Mouse (Mus musculus): ENCODE measurements at regions not wholly inside any gene's neighbourhood (a gene's known extent, or its start where the extent isn't known, plus 50 kb on each side); places are given as distances from the start of the nearest gene placed in this dataset.
A peak's percentile ranks its signal among the peaks of the same experiment; 100 is the strongest.

- no peak for TF ChIP-seq CTCF (IDR thresholded peaks at IDR 0.05; ENCODE audit: extremely low read depth, insufficient read depth, low read length)
- TF ChIP-seq POLR2A (IDR thresholded peaks at IDR 0.05; ENCODE audit: extremely low read depth, insufficient read depth, low read length), result no peak
- no peak overlapping the region for H3K4me3 ChIP-seq (ENCODE audit: insufficient read depth, low read length)
- H3K27ac ChIP-seq (ENCODE audit: insufficient read depth, low read length), result no peak overlapping the region
- H3K4me1 ChIP-seq (ENCODE audit: control insufficient read depth, insufficient read depth, low read length), result no peaks in the 10 kb centered on the region
Observed at GRCm38 (mm10) chr2:174880659-174881058, 120.2 kb downstream of the Edn3 start.

GRCm38 (mm10) chr2:174884232-174885225 is 124.1 kb downstream of the Edn3 start:
- no peak overlapping the region for H3K27ac ChIP-seq (ENCODE audit: insufficient read depth, low read length)
- TF ChIP-seq POLR2A (IDR thresholded peaks at IDR 0.05; ENCODE audit: extremely low read depth, insufficient read depth, low read length) (no peak), CTCF (IDR thresholded peaks at IDR 0.05; ENCODE audit: extremely low read depth, insufficient read depth, low read length) (no peak)
- H3K4me3 ChIP-seq (ENCODE audit: insufficient read depth, low read length), result no peak overlapping the region
- no peaks in the 10 kb centered on the region for H3K4me1 ChIP-seq (ENCODE audit: control insufficient read depth, insufficient read depth, low read length)

GRCm38 (mm10) chr2:174892658-174893057 is 117.4 kb upstream of the Gm14444 start:
- Histone ChIP-seq H3K4me1 (ENCODE audit: control insufficient read depth, insufficient read depth, low read length) (no peaks in the 10 kb centered on the region), H3K4me3 (ENCODE audit: insufficient read depth, low read length) (no peak overlapping the region), H3K27ac (ENCODE audit: insufficient read depth, low read length) (no peak overlapping the region)
- TF ChIP-seq CTCF (IDR thresholded peaks at IDR 0.05; ENCODE audit: extremely low read depth, insufficient read depth, low read length), result no peak
- TF ChIP-seq POLR2A (IDR thresholded peaks at IDR 0.05; ENCODE audit: extremely low read depth, insufficient read depth, low read length), result no peak

GRCm38 (mm10) chr2:174897424-174897823 is 112.6 kb upstream of the Gm14444 start:
- TF ChIP-seq CTCF (IDR thresholded peaks at IDR 0.05; ENCODE audit: extremely low read depth, insufficient read depth, low read length) (no peak), POLR2A (IDR thresholded peaks at IDR 0.05; ENCODE audit: extremely low read depth, insufficient read depth, low read length) (no peak)
- H3K4me3 ChIP-seq (ENCODE audit: insufficient read depth, low read length), result no peak overlapping the region
- no peaks in the 10 kb centered on the region for H3K4me1 ChIP-seq (ENCODE audit: control insufficient read depth, insufficient read depth, low read length)
- no peak overlapping the region for H3K27ac ChIP-seq (ENCODE audit: insufficient read depth, low read length)

GRCm38 (mm10) chr2:174899940-174900670 is 109.9 kb upstream of the Gm14444 start:
- no peak overlapping the region for H3K27ac ChIP-seq (ENCODE audit: insufficient read depth, low read length)
- TF ChIP-seq POLR2A (IDR thresholded peaks at IDR 0.05; ENCODE audit: extremely low read depth, insufficient read depth, low read length) (no peak), CTCF (IDR thresholded peaks at IDR 0.05; ENCODE audit: extremely low read depth, insufficient read depth, low read length) (no peak)
- no peaks in the 10 kb centered on the region for H3K4me1 ChIP-seq (ENCODE audit: control insufficient read depth, insufficient read depth, low read length)
- H3K4me3 ChIP-seq (ENCODE audit: insufficient read depth, low read length), result no peak overlapping the region

- H3K4me3 ChIP-seq (ENCODE audit: insufficient read depth, low read length), result no peak overlapping the region
- TF ChIP-seq CTCF (IDR thresholded peaks at IDR 0.05; ENCODE audit: extremely low read depth, insufficient read depth, low read length) (peak; percentile 70; the same call in 1 of the 2 replicates), POLR2A (IDR thresholded peaks at IDR 0.05; ENCODE audit: extremely low read depth, insufficient read depth, low read length) (no peak)
- no peaks in the 10 kb centered on the region for H3K4me1 ChIP-seq (ENCODE audit: control insufficient read depth, insufficient read depth, low read length)
- H3K27ac ChIP-seq (ENCODE audit: insufficient read depth, low read length), result no peak overlapping the region
Observed at GRCm38 (mm10) chr2:174900671-174900991, 109.4 kb upstream of the Gm14444 start.

GRCm38 (mm10) chr2:174901801-174902200 is 108.2 kb upstream of the Gm14444 start:
- Histone ChIP-seq H3K4me3 (ENCODE audit: insufficient read depth, low read length) (no peak overlapping the region), H3K27ac (ENCODE audit: insufficient read depth, low read length) (no peak overlapping the region), H3K4me1 (ENCODE audit: control insufficient read depth, insufficient read depth, low read length) (no peaks in the 10 kb centered on the region)
- TF ChIP-seq CTCF (IDR thresholded peaks at IDR 0.05; ENCODE audit: extremely low read depth, insufficient read depth, low read length), result no peak
- TF ChIP-seq POLR2A (IDR thresholded peaks at IDR 0.05; ENCODE audit: extremely low read depth, insufficient read depth, low read length), result no peak

- TF ChIP-seq POLR2A (IDR thresholded peaks at IDR 0.05; ENCODE audit: extremely low read depth, insufficient read depth, low read length), result no peak
- no peak for TF ChIP-seq CTCF (IDR thresholded peaks at IDR 0.05; ENCODE audit: extremely low read depth, insufficient read depth, low read length)
- Histone ChIP-seq H3K4me3 (ENCODE audit: insufficient read depth, low read length) (no peak overlapping the region), H3K27ac (ENCODE audit: insufficient read depth, low read length) (no peak overlapping the region), H3K4me1 (ENCODE audit: control insufficient read depth, insufficient read depth, low read length) (no peaks in the 10 kb centered on the region)
Observed at GRCm38 (mm10) chr2:174903627-174904026, 106.4 kb upstream of the Gm14444 start.

- Histone ChIP-seq H3K27ac (ENCODE audit: insufficient read depth, low read length) (no peak overlapping the region), H3K4me3 (ENCODE audit: insufficient read depth, low read length) (no peak overlapping the region), H3K4me1 (ENCODE audit: control insufficient read depth, insufficient read depth, low read length) (no peaks in the 10 kb centered on the region)
- TF ChIP-seq POLR2A (IDR thresholded peaks at IDR 0.05; ENCODE audit: extremely low read depth, insufficient read depth, low read length) (no peak), CTCF (IDR thresholded peaks at IDR 0.05; ENCODE audit: extremely low read depth, insufficient read depth, low read length) (peak; percentile 50; the same call in 1 of the 2 replicates)
Observed at GRCm38 (mm10) chr2:174905865-174906639, 104.0 kb upstream of the Gm14444 start.
